Mouse (Mus musculus): ENCODE data around the gene Krt14. TPM values are rescaled to one million over a fixed set of nuclear protein-coding genes. Genes with fewer than 3 reads are reported as not detected.

Krt14 gene
- total and polyA plus RNA-seq, 3 experiments: not detected

- Histone ChIP-seq H3K27ac (ENCODE audit: control insufficient read depth, low read depth, low read length) (no peak overlapping the region), H3K36me3 (ENCODE audit: control insufficient read depth in 1 of 2, insufficient read depth in 2 of 2, low read length in 2 of 2) (no peaks in the 10 kb centered on the region), H3K9me3 (replicated peaks; ENCODE audit: insufficient read depth, low read length) (no peaks in the 10 kb centered on the region), H3K27me3 (ENCODE audit: control insufficient read depth in 1 of 2, insufficient read depth in 2 of 2, low read length in 2 of 2) (no peaks in the 10 kb centered on the region), H3K4me1 (ENCODE audit: control insufficient read depth in 1 of 2, insufficient read depth in 2 of 2, low read length in 2 of 2) (no peaks in the 10 kb centered on the region), H3K79me2 (ENCODE audit: control insufficient read depth, insufficient read depth, low read length, poor library complexity) (no peaks in the 10 kb centered on the region), H3K4me3 (ENCODE audit: control insufficient read depth in 1 of 2, insufficient read depth in 1 of 2, low read depth in 2 of 2, low read length in 2 of 2) (no peak overlapping the region), H3K9ac (ENCODE audit: control insufficient read depth, low read depth, low read length, poor library complexity, severe bottlenecking) (no peak overlapping the region)
- TF ChIP-seq KAT2A (conservative IDR thresholded peaks at IDR 0.05; ENCODE audit: low read depth, low read length): no peak
- TF ChIP-seq POLR2A (IDR thresholded peaks at IDR 0.05; ENCODE audit: control insufficient read depth in 1 of 2, insufficient read depth in 1 of 2, low read depth in 1 of 2, low read length in 2 of 2, poor library complexity in 1 of 2): no peak
- no peak for TF ChIP-seq ETS1 (IDR thresholded peaks at IDR 0.05; ENCODE audit: low read depth, low read length)
- no peak for TF ChIP-seq ZKSCAN1 (IDR thresholded peaks at IDR 0.05; ENCODE audit: low read depth, low read length)
- TF ChIP-seq SIN3A (IDR thresholded peaks at IDR 0.05; ENCODE audit: low read length): no peak
- no peak for TF ChIP-seq HCFC1 (IDR thresholded peaks at IDR 0.05; ENCODE audit: low read depth, low read length)
- TF ChIP-seq RCOR1 (IDR thresholded peaks at IDR 0.05; ENCODE audit: low read depth, low read length): no peak
- TF ChIP-seq MYC (IDR thresholded peaks at IDR 0.05; ENCODE audit: low read depth, low read length): no peak
- TF ChIP-seq GABPA (IDR thresholded peaks at IDR 0.05; ENCODE audit: low read depth, low read length): no peak
- no peak for TF ChIP-seq NRF1 (IDR thresholded peaks at IDR 0.05; ENCODE audit: insufficient read depth, low read depth, low read length, poor library complexity, severe bottlenecking)
- no peak for TF ChIP-seq BHLHE40 (IDR thresholded peaks at IDR 0.05; ENCODE audit: borderline replicate concordance, low read depth, low read length)
- DNase-seq (ENCODE audit: low read depth, low spot score): peak; percentile 53
Measured at GRCm38 (mm10) chr11:100203448-100203847, 3.9 kb downstream of the Krt14 start.

DNA sequence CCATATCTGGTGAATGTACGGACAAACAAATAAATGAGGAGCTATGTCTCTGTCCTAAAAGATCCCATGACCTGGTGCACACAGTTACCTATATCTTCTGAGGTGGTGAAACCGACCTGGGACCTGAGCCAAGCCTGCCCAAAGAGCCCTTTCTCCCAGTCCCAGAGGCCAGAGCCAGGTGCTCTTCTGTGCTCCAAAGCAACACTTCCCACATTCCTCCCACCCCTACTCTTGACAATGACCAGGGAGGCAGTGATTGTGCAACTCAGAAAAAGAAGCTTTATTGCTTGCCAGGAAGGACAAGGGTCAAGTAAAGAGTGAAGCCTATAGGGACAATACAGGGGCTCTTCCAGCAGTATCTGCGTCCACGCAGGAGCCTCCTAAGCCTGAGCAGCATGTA, 4.4 kb downstream of the Krt14 start:
- Histone ChIP-seq H3K9me3 (replicated peaks; ENCODE audit: insufficient read depth, low read length) (no peaks in the 10 kb centered on the region), H3K79me2 (ENCODE audit: control insufficient read depth, insufficient read depth, low read length, poor library complexity) (no peaks in the 10 kb centered on the region), H3K4me1 (ENCODE audit: control insufficient read depth in 1 of 2, insufficient read depth in 2 of 2, low read length in 2 of 2) (no peaks in the 10 kb centered on the region), H3K9ac (ENCODE audit: control insufficient read depth, low read depth, low read length, poor library complexity, severe bottlenecking) (no peak overlapping the region), H3K4me3 (ENCODE audit: control insufficient read depth in 1 of 2, insufficient read depth in 1 of 2, low read depth in 2 of 2, low read length in 2 of 2) (no peak overlapping the region), H3K27me3 (ENCODE audit: control insufficient read depth in 1 of 2, insufficient read depth in 2 of 2, low read length in 2 of 2) (no peaks in the 10 kb centered on the region), H3K27ac (ENCODE audit: control insufficient read depth, low read depth, low read length) (no peak overlapping the region), H3K36me3 (ENCODE audit: control insufficient read depth in 1 of 2, insufficient read depth in 2 of 2, low read length in 2 of 2) (no peaks in the 10 kb centered on the region)
- no peak for DNase-seq (ENCODE audit: low read depth, low spot score)
- no peak for TF ChIP-seq TBP (IDR thresholded peaks at IDR 0.05; ENCODE audit: low read depth, low read length)
- TF ChIP-seq USF1 (IDR thresholded peaks at IDR 0.05; ENCODE audit: low read depth, low read length): no peak
- TF ChIP-seq POLR2AphosphoS5 (IDR thresholded peaks at IDR 0.05; ENCODE audit: borderline replicate concordance, low read depth, low read length): no peak
- TF ChIP-seq JUND (IDR thresholded peaks at IDR 0.05; ENCODE audit: low read depth, low read length): no peak
- no peak for TF ChIP-seq ZKSCAN1 (IDR thresholded peaks at IDR 0.05; ENCODE audit: low read depth, low read length)
- no peak for TF ChIP-seq UBTF (IDR thresholded peaks at IDR 0.05; ENCODE audit: borderline replicate concordance, insufficient read depth, low read depth, low read length)
- TF ChIP-seq HCFC1 (IDR thresholded peaks at IDR 0.05; ENCODE audit: low read depth, low read length): no peak
- TF ChIP-seq BHLHE40 (IDR thresholded peaks at IDR 0.05; ENCODE audit: borderline replicate concordance, low read depth, low read length): no peak
- TF ChIP-seq EP300 (IDR thresholded peaks at IDR 0.05; ENCODE audit: low read depth in 1 of 2, low read length in 2 of 2): no peak
- no peak for TF ChIP-seq E2F4 (IDR thresholded peaks at IDR 0.05; ENCODE audit: borderline replicate concordance, low read depth, low read length)
- TF ChIP-seq GATA1 (IDR thresholded peaks at IDR 0.05; ENCODE audit: low read depth, low read length): no peak
- TF ChIP-seq ZMIZ1 (IDR thresholded peaks at IDR 0.05; ENCODE audit: low read depth, low read length): no peak
- no peak for TF ChIP-seq NRF1 (IDR thresholded peaks at IDR 0.05; ENCODE audit: insufficient read depth, low read depth, low read length, poor library complexity, severe bottlenecking)
- TF ChIP-seq CHD2 (IDR thresholded peaks at IDR 0.05; ENCODE audit: low read length): no peak
- no peak for TF ChIP-seq SMC3 (IDR thresholded peaks at IDR 0.05; ENCODE audit: low read depth, low read length)
- TF ChIP-seq GABPA (IDR thresholded peaks at IDR 0.05; ENCODE audit: low read depth, low read length): no peak
- no peak for TF ChIP-seq POLR2A (IDR thresholded peaks at IDR 0.05; ENCODE audit: control insufficient read depth in 1 of 2, insufficient read depth in 1 of 2, low read depth in 1 of 2, low read length in 2 of 2, poor library complexity in 1 of 2)
- no peak for TF ChIP-seq ELF1 (IDR thresholded peaks at IDR 0.05; ENCODE audit: low read depth, low read length)

Data from MEL (cell line).